Mouse (Mus musculus) heart, embryonic 12.5 days (tissue): Measurements from ENCODE around the gene Slc25a3. TPM values are rescaled to one million over a fixed set of nuclear protein-coding genes. Genes with fewer than 3 reads are reported as not detected.
A peak's percentile ranks its signal among the peaks of the same experiment; 100 is the strongest.

Source experiments
- ATAC-seq: fragments of 200-750 bp; cut with Nextera tagmentation; 2 replicates; pipeline ENCODE4 v1.8.0; 2017; ENCODE audit warnings: moderate TSS enrichment, moderate library complexity; ENCODE audit not compliant: insufficient number of reproducible peaks, low FRiP score
- H3K27ac ChIP-seq: fragments of 300-500 bp; sonication (generic); 2 replicates; pipeline ENCODE4 v1.5.1; 2016; ENCODE audit warnings: mild to moderate bottlenecking, moderate library complexity; ENCODE audit not compliant: poor library complexity, severe bottlenecking
- H3K27me3 ChIP-seq: fragments of 300-500 bp; sonication (generic); replicated peaks from 2 replicates; pipeline ENCODE4 v1.6.1; 2016; ENCODE audit warnings: mild to moderate bottlenecking, moderate library complexity
- H3K36me3 ChIP-seq: fragments of 300-500 bp; sonication (generic); 2 replicates; pipeline ENCODE4 v1.6.1; 2016; ENCODE audit warnings: mild to moderate bottlenecking, moderate library complexity
- H3K4me1 ChIP-seq: fragments of 300-500 bp; sonication (generic); replicated peaks from 2 replicates; pipeline ENCODE4 v1.6.1; 2016; ENCODE audit warnings: mild to moderate bottlenecking
- H3K4me2 ChIP-seq: fragments of 300-500 bp; sonication (generic); 2 replicates; pipeline ENCODE4 v1.6.1; 2016; ENCODE audit warnings: mild to moderate bottlenecking, moderate library complexity
- H3K4me3 ChIP-seq: fragments of 300-500 bp; sonication (generic); 2 replicates; pipeline ENCODE4 v1.5.1; 2016; ENCODE audit warnings: mild to moderate bottlenecking
- H3K9ac ChIP-seq: fragments of 300-500 bp; sonication (generic); 2 replicates; pipeline ENCODE4 v1.6.1; 2016; ENCODE audit warnings: mild to moderate bottlenecking, moderate library complexity
- H3K9me3 ChIP-seq: fragments of 300-500 bp; sonication (generic); replicated peaks from 2 replicates; pipeline ENCODE4 v1.6.1; 2016; ENCODE audit warnings: mild to moderate bottlenecking, moderate library complexity
- WGBS: fragments of 180-500 bp; shearing (Covaris S2); methylation state at CpG from one replicate; pipeline ENCODE4 v1.1.7; 2016; 5-methylcytosine and 5-hydroxymethylcytosine counted together
- polyA plus RNA-seq: library from polyadenylated mRNA; unstranded; fragments of >200 nt; fragmentation: Nextera tagmentation; extraction: Ambion mirVana; gene quantifications from 2 replicates; pipeline ENCODE4 v1.2.1, GENCODE M21; 2016

Gene Slc25a3
- polyA plus RNA-seq, 1 experiment from 2014 or later = 782 TPM

GRCm38 (mm10) chr10:91082550-91083392 is 41.1 kb downstream of the Slc25a3 start, which contains the start of the genes Apaf1 and Ikbip:
TSS of gene Apaf1 (minus strand) at chr10:91082770.
TSS of gene Ikbip (plus strand) at chr10:91082940.
- under 1% methylated on average over 87 of the region's 87 CpGs for WGBS
- Histone ChIP-seq H3K9me3 (no peaks in the 10 kb centered on the region), H3K27ac (peak within 1 kb of the TSS; percentile 81), H3K36me3 (peaks cover 12% of the 10 kb centered on the region), H3K9ac (peak within 1 kb of the TSS; percentile 81), H3K4me3 (peak within 1 kb of the TSS; percentile 70), H3K4me1 (0 out of 2 replicates have a peak, but pooled peaks cover 2% of the 10 kb centered on the region), H3K4me2 (peak within 1 kb of the TSS; percentile 69), H3K27me3 (no peaks in the 10 kb centered on the region)
- peak; percentile 96 for ATAC-seq

GRCm38 (mm10) chr10:91081959-91082507 is 41.8 kb downstream of the Slc25a3 start:
- 0 out of 2 replicates have a peak, but pooled peaks cover 2% of the 10 kb centered on the region for H3K4me1 ChIP-seq
- peak; percentile 34 for ATAC-seq

GRCm38 (mm10) chr10:91080540-91080939 is 43.3 kb downstream of the Slc25a3 start:
- Histone ChIP-seq H3K4me3 (no peak overlapping the region), H3K36me3 (peaks cover 34% of the 10 kb centered on the region), H3K27me3 (no peaks in the 10 kb centered on the region), H3K4me2 (no peak overlapping the region), H3K27ac (no peak overlapping the region), H3K9ac (no peak overlapping the region), H3K4me1 (0 out of 2 replicates have a peak, but pooled peaks cover 2% of the 10 kb centered on the region), H3K9me3 (no peaks in the 10 kb centered on the region)
- ATAC-seq = no peak
- 83% methylated on average over 5 of the region's 5 CpGs for WGBS

More at GRCm38 (mm10) chr10:91081959-91082507, 41.8 kb downstream of the Slc25a3 start:
- no peaks in the 10 kb centered on the region for H3K27me3 ChIP-seq
- H3K9me3 ChIP-seq = no peaks in the 10 kb centered on the region
- under 1% methylated on average over 26 of the region's 27 CpGs for WGBS
- peak overlapping the region; percentile 69 for H3K4me2 ChIP-seq
- peak overlapping the region; percentile 70 for H3K4me3 ChIP-seq
- peak overlapping the region; percentile 81 for H3K27ac ChIP-seq
- peaks cover 19% of the 10 kb centered on the region for H3K36me3 ChIP-seq
- peak overlapping the region; percentile 81 for H3K9ac ChIP-seq

GRCm38 (mm10) chr10:91076667-91077066 is 47.2 kb downstream of the Slc25a3 start:
- no peaks in the 10 kb centered on the region for H3K4me1 ChIP-seq
- H3K27me3 ChIP-seq = no peaks in the 10 kb centered on the region
- ATAC-seq = no peak
- H3K4me2 ChIP-seq = no peak overlapping the region
- H3K4me3 ChIP-seq = no peak overlapping the region
- H3K9ac ChIP-seq = no peak overlapping the region
- H3K9me3 ChIP-seq = no peaks in the 10 kb centered on the region
- no peak overlapping the region for H3K27ac ChIP-seq
- peaks cover 56% of the 10 kb centered on the region for H3K36me3 ChIP-seq
- WGBS = 76% methylated on average over 2 of the region's 2 CpGs

GRCm38 (mm10) chr10:91073345-91073744 is 50.5 kb downstream of the Slc25a3 start:
- ATAC-seq = no peak
- no peak overlapping the region for H3K27ac ChIP-seq
- H3K9me3 ChIP-seq = no peaks in the 10 kb centered on the region
- peaks cover 60% of the 10 kb centered on the region for H3K36me3 ChIP-seq
- no peaks in the 10 kb centered on the region for H3K27me3 ChIP-seq
- H3K4me2 ChIP-seq = no peak overlapping the region
- no peak overlapping the region for H3K4me3 ChIP-seq
- H3K4me1 ChIP-seq = no peaks in the 10 kb centered on the region
- WGBS = 69% methylated on average over 3 of the region's 3 CpGs
- no peak overlapping the region for H3K9ac ChIP-seq

- Histone ChIP-seq H3K9me3 (no peaks in the 10 kb centered on the region), H3K4me2 (no peak overlapping the region), H3K9ac (no peak overlapping the region), H3K27ac (no peak overlapping the region), H3K4me3 (no peak overlapping the region), H3K36me3 (peaks cover 59% of the 10 kb centered on the region), H3K4me1 (no peaks in the 10 kb centered on the region), H3K27me3 (no peaks in the 10 kb centered on the region)
- ATAC-seq = no peak
- WGBS = 74% methylated on average over 1 of the region's 1 CpGs
Measured at GRCm38 (mm10) chr10:91071768-91072167, 52.1 kb downstream of the Slc25a3 start.

Other genes with a start within 250 kb of the Slc25a3 start
- 22.0 and 23.1 TPM in 2 replicates for gene Apaf1, start 41.3 kb downstream of the Slc25a3 start, polyA plus RNA-seq
- gene Ikbip, start 41.1 kb downstream of the Slc25a3 start, polyA plus RNA-seq = 46.7 and 49.6 TPM in 2 replicates
- 203 and 212 TPM in 2 replicates for gene Tmpo, start 57.3 kb upstream of the Slc25a3 start, polyA plus RNA-seq